Mouse (Mus musculus) liver, embryonic 11.5 days (tissue): Measurements from ENCODE around the gene Mal. TPM values are rescaled to one million over a fixed set of nuclear protein-coding genes. Genes with fewer than 3 reads are reported as not detected.

ENCODE experiments used
- ATAC-seq: fragments of 200-750 bp; cut with Nextera tagmentation; replicated peaks from 2 replicates; pipeline ENCODE4 v1.8.0; 2017; ENCODE audit warnings: moderate number of reproducible peaks, mild to moderate bottlenecking, moderate TSS enrichment, moderate library complexity; ENCODE audit not compliant: low FRiP score
- DNase-seq: peaks from one replicate; pipeline ENCODE4 v3.0.0-alpha.2; 2017; ENCODE audit warnings: low spot score
- H3K27ac ChIP-seq: fragments of 300-500 bp; sonication (generic); 2 replicates; pipeline ENCODE4 v1.5.1; 2014; ENCODE audit warnings: mild to moderate bottlenecking, low read depth, low read length, control low read depth
- H3K27me3 ChIP-seq: fragments of 300-500 bp; sonication (generic); replicated peaks from 2 replicates; pipeline ENCODE4 v1.6.1; 2014; ENCODE audit warnings: low read length, mixed read lengths; ENCODE audit not compliant: control insufficient read depth, insufficient read depth
- H3K36me3 ChIP-seq: fragments of 300-500 bp; sonication (generic); 2 replicates; pipeline ENCODE4 v1.6.1; 2014; ENCODE audit warnings: mild to moderate bottlenecking, low read length, moderate library complexity, mixed read lengths; ENCODE audit not compliant: control insufficient read depth, insufficient read depth
- H3K4me1 ChIP-seq: fragments of 300-500 bp; sonication (generic); replicated peaks from 2 replicates; pipeline ENCODE4 v1.6.1; 2014; ENCODE audit warnings: low read length, mixed read lengths; ENCODE audit not compliant: control insufficient read depth, insufficient read depth
- H3K4me2 ChIP-seq: fragments of 300-500 bp; sonication (generic); 2 replicates; pipeline ENCODE4 v1.6.1; 2014; ENCODE audit warnings: mild to moderate bottlenecking, control low read depth, moderate library complexity
- H3K4me3 ChIP-seq: fragments of 300-500 bp; sonication (generic); 2 replicates; pipeline ENCODE4 v1.5.1; 2014; ENCODE audit warnings: low read depth, low read length, control low read depth
- H3K9ac ChIP-seq: fragments of 300-500 bp; sonication (generic); 2 replicates; pipeline ENCODE4 v1.6.1; 2014; ENCODE audit warnings: low read depth, low read length, control low read depth
- H3K9me3 ChIP-seq: fragments of 300-500 bp; sonication (generic); 2 replicates; pipeline ENCODE4 v1.6.1; 2016; ENCODE audit warnings: low read length, inconsistent platforms, mixed read lengths; ENCODE audit not compliant: control insufficient read depth
- WGBS: fragments of 180-500 bp; shearing (Covaris S2); extraction: QIAGEN DNeasy Blood & Tissue Kit; methylation state at CpG from one replicate; pipeline ENCODE4 v1.1.7; 2014; 5-methylcytosine and 5-hydroxymethylcytosine counted together
- polyA plus RNA-seq: library from polyadenylated mRNA; unstranded; fragments of >200 nt; fragmentation: Nextera tagmentation; extraction: Ambion mirVana; gene quantifications from 2 replicates; pipeline ENCODE4 v1.2.1, GENCODE M21; 2014

Mal gene
- polyA plus RNA-seq, 1 experiment from 2014 or later: 0.11 TPM

DNA sequence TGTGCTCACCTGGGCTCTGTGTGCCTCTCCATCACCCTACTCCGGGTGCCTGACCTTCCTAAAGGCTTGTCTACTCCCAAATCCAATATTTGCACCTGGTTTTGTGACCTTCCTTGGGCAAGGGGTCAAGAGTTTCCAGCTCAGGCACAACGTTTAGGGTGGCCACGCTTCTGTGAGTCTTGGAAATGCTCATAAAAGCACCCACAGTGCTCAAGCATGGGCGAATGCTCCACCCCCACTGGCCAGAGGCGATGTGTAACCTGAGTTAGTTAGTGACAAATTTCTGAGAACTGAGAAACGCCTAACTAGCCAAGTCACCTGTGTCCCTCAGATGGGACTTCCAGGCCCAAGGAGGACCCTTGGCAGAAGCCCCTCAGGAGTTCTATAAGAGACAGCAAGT, 20.9 kb downstream of the Mal start:
- WGBS: 70% methylated on average over 6 of the region's 6 CpGs
- Histone ChIP-seq H3K9me3 (no peaks in the 10 kb centered on the region), H3K9ac (no peak overlapping the region), H3K27ac (no peak overlapping the region), H3K4me3 (no peak overlapping the region), H3K4me1 (no peaks in the 10 kb centered on the region), H3K36me3 (no peaks in the 10 kb centered on the region), H3K27me3 (no peaks in the 10 kb centered on the region), H3K4me2 (no peak overlapping the region)
- no peak for DNase-seq
- ATAC-seq: no peak

- Histone ChIP-seq H3K4me1 (no peaks in the 10 kb centered on the region), H3K4me2 (no peak overlapping the region), H3K9ac (no peak overlapping the region), H3K27ac (no peak overlapping the region), H3K36me3 (no peaks in the 10 kb centered on the region), H3K27me3 (no peaks in the 10 kb centered on the region), H3K9me3 (no peaks in the 10 kb centered on the region), H3K4me3 (no peak overlapping the region)
- ATAC-seq (no peak), DNase-seq (no peak)
- WGBS: 73% methylated on average over 2 of the region's 2 CpGs
Measured at GRCm38 (mm10) chr2:127632601-127633000, 23.9 kb downstream of the Mal start.

- DNase-seq (no peak), ATAC-seq (no peak)
- H3K9ac ChIP-seq: no peak overlapping the region
- H3K4me3 ChIP-seq: no peak overlapping the region
- no peaks in the 10 kb centered on the region for H3K9me3 ChIP-seq
- WGBS: 71% methylated on average over 6 of the region's 6 CpGs
- H3K27me3 ChIP-seq: no peaks in the 10 kb centered on the region
- H3K4me1 ChIP-seq: no peaks in the 10 kb centered on the region
- no peak overlapping the region for H3K4me2 ChIP-seq
- no peaks in the 10 kb centered on the region for H3K36me3 ChIP-seq
- no peak overlapping the region for H3K27ac ChIP-seq
Measured at GRCm38 (mm10) chr2:127627990-127628570, 28.4 kb downstream of the Mal start.

DNA sequence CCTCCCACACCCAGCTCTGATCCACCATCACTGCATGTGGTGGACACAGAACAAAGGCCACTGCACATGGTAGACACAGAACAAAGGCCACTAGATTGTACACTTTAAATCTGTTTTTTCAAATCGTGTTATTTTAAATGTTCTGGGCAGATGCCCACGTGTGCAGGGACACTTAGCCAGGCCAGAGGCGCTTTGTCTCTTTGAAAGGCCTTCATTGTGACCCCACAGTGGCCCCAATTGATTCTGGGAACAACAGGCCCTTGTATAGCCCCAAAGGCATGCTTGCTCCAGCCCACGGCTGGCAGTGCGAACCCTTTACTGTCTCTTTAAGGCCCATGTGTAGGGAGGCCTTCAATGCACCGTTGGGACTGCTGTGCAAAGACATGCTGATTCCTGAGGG, 29.1 kb downstream of the Mal start:
- WGBS: 74% methylated on average over 6 of the region's 6 CpGs
- no peaks in the 10 kb centered on the region for H3K4me1 ChIP-seq
- no peak for ATAC-seq
- no peak overlapping the region for H3K27ac ChIP-seq
- H3K36me3 ChIP-seq: no peaks in the 10 kb centered on the region
- no peak for DNase-seq
- H3K9me3 ChIP-seq: no peaks in the 10 kb centered on the region
- no peak overlapping the region for H3K9ac ChIP-seq
- no peaks in the 10 kb centered on the region for H3K27me3 ChIP-seq
- no peak overlapping the region for H3K4me3 ChIP-seq
- no peak overlapping the region for H3K4me2 ChIP-seq

DNA sequence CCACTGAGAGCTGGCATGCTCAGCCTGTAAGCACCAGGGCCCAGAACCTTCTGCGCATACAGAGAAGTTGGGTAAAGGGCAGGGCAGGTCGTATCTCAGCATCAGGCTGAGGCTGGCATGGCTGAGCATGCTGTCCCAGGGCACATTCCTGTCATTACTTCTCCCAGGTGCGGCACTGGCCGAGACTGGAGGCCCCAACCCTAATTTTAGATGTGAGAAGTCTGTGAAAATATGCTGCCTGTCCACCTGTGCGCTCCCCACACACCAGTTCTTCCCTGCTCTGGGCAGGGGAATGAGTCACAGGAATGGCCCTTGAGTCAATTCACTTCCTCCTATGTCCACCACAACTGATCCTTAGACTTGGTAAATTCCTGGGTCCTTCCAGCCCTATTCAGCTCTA, 30.8 kb downstream of the Mal start:
- H3K4me3 ChIP-seq: no peak overlapping the region
- WGBS: 60% methylated on average over 5 of the region's 5 CpGs

GRCm38 (mm10) chr2:127624786-127625185, 31.7 kb downstream of the Mal start:
- H3K4me3 ChIP-seq: no peak overlapping the region
- no peaks in the 10 kb centered on the region for H3K36me3 ChIP-seq
- 75% methylated on average over 2 of the region's 2 CpGs for WGBS
- H3K9me3 ChIP-seq: no peaks in the 10 kb centered on the region
- no peak overlapping the region for H3K27ac ChIP-seq
- DNase-seq (no peak), ATAC-seq (no peak)
- no peaks in the 10 kb centered on the region for H3K4me1 ChIP-seq
- H3K27me3 ChIP-seq: no peaks in the 10 kb centered on the region
- H3K9ac ChIP-seq: no peak overlapping the region
- H3K4me2 ChIP-seq: no peak overlapping the region

More for the DNA sequence above, 30.8 kb downstream of the Mal start:
- Histone ChIP-seq H3K27ac (no peak overlapping the region), H3K9ac (no peak overlapping the region), H3K36me3 (no peaks in the 10 kb centered on the region), H3K27me3 (no peaks in the 10 kb centered on the region), H3K9me3 (no peaks in the 10 kb centered on the region), H3K4me1 (no peaks in the 10 kb centered on the region), H3K4me2 (no peak overlapping the region)
- no peak for ATAC-seq
- no peak for DNase-seq

GRCm38 (mm10) chr2:127622065-127622464, 34.4 kb downstream of the Mal start:
- no peak overlapping the region for H3K4me3 ChIP-seq
- no peak for ATAC-seq
- WGBS: 55% methylated on average over 3 of the region's 3 CpGs
- H3K4me1 ChIP-seq: no peaks in the 10 kb centered on the region
- H3K9ac ChIP-seq: no peak overlapping the region
- H3K4me2 ChIP-seq: no peak overlapping the region
- no peak for DNase-seq
- H3K9me3 ChIP-seq: no peaks in the 10 kb centered on the region
- H3K27me3 ChIP-seq: no peaks in the 10 kb centered on the region
- H3K36me3 ChIP-seq: no peaks in the 10 kb centered on the region
- no peak overlapping the region for H3K27ac ChIP-seq

DNA sequence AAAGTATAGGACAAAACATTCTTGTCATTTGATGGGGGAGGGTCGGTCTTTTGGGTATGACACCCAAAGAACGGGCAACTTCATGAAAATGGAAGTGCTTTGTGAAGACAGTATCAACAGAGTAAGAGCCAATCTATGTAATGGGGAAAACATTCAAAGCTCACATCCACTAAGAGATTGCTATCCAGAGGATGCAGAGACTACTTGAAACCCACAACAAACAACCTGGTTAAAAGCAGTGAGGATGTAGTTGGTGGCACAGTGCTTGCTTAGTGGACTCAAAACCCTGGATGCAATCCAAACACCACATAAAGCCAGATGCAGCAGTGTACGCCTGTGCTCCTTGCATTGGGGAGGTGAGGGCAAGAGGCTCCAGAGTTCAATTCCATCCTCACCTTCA, 37.2 kb downstream of the Mal start:
- no peak for DNase-seq
- no peaks in the 10 kb centered on the region for H3K36me3 ChIP-seq
- WGBS: 81% methylated on average over 3 of the region's 3 CpGs
- no peaks in the 10 kb centered on the region for H3K9me3 ChIP-seq
- no peak overlapping the region for H3K9ac ChIP-seq
- H3K4me2 ChIP-seq: no peak overlapping the region
- no peak for ATAC-seq
- H3K27ac ChIP-seq: no peak overlapping the region
- no peaks in the 10 kb centered on the region for H3K4me1 ChIP-seq
- no peaks in the 10 kb centered on the region for H3K27me3 ChIP-seq
- no peak overlapping the region for H3K4me3 ChIP-seq

DNA sequence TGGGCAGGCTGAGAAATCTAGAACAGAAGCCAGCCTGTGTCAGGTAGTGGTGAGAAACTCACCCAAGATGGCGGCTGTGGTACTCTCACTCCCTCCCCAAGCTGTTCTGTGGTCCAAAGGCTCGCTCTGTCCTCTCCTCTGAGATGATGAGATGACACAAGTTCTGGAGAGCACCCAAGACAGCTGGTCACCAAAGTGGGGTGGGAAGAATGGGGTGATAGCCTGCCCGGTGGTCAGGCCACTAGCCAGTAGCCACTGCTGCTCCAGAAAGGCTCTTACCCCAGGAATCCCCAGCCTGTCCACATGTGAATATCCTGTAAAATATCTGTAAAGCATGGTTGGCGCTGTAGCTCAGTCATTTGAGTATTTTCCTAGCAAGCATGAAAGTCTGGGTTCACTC, 44.2 kb downstream of the Mal start:
- 92% methylated on average over 4 of the region's 4 CpGs for WGBS
- H3K4me3 ChIP-seq: no peak overlapping the region
- no peaks in the 10 kb centered on the region for H3K27me3 ChIP-seq
- no peaks in the 10 kb centered on the region for H3K9me3 ChIP-seq
- no peak overlapping the region for H3K4me2 ChIP-seq
- H3K9ac ChIP-seq: no peak overlapping the region
- ATAC-seq (no peak), DNase-seq (no peak)
- H3K27ac ChIP-seq: no peak overlapping the region
- H3K4me1 ChIP-seq: no peaks in the 10 kb centered on the region
- no peaks in the 10 kb centered on the region for H3K36me3 ChIP-seq
